Mouse (Mus musculus): Measurements from ENCODE around the gene Olfr560. TPM values are rescaled to one million over a fixed set of nuclear protein-coding genes. Genes with fewer than 3 reads are reported as not detected.

Olfr560 gene
- polyA plus RNA-seq (2012; rRNA removed) = not detected in 2 replicates

GRCm38 (mm10) chr7:102759266-102759665, at the start of gene Olfr560, which contains the start of gene Olfr78:
Gene Olfr560 (minus strand): TSS chr7:102759366.
Gene Olfr78 (minus strand): TSS chr7:102759471.

GRCm38 (mm10) chr7:102803180-102803579, 44.0 kb upstream of the Olfr560 start, which contains the start of gene Olfr564:
Gene Olfr564 (plus strand): TSS chr7:102803480.

GRCm38 (mm10) chr7:102770921-102771320, 11.8 kb upstream of the Olfr560 start, which contains the start of gene Olfr561:
Gene Olfr561 (plus strand): TSS chr7:102771221.

GRCm38 (mm10) chr7:102727391-102727790, 31.8 kb downstream of the Olfr560 start, which contains the start of gene Olfr559:
Gene Olfr559 (minus strand): TSS chr7:102727491.

GRCm38 (mm10) chr7:102718970-102719369, 40.2 kb downstream of the Olfr560 start, which contains the start of gene Olfr33:
Gene Olfr33 (minus strand): TSS chr7:102719070.

GRCm38 (mm10) chr7:102701915-102702314, 57.3 kb downstream of the Olfr560 start, which contains the start of gene Olfr558:
Gene Olfr558 (plus strand): TSS chr7:102702215.

Other genes with a start within 250 kb of the Olfr560 start
- gene Olfr547, start 224.6 kb downstream of the Olfr560 start, polyA plus RNA-seq (2012; rRNA removed) = not detected in 2 replicates
- gene Olfr548-ps1, start 218.5 kb downstream of the Olfr560 start, polyA plus RNA-seq (2012; rRNA removed) = not detected in 2 replicates
- gene Olfr549, start 209.5 kb downstream of the Olfr560 start, polyA plus RNA-seq (2012; rRNA removed) = not detected in 2 replicates
- 6.6 and 7.2 TPM in 2 replicates for gene Trim21, start 193.9 kb downstream of the Olfr560 start, polyA plus RNA-seq (2012; rRNA removed)
- not detected in 2 replicates for gene Olfr550, start 187.9 kb downstream of the Olfr560 start, polyA plus RNA-seq (2012; rRNA removed)
- gene Olfr551, start 167.5 kb downstream of the Olfr560 start, polyA plus RNA-seq (2012; rRNA removed) = not detected in 2 replicates
- not detected in 2 replicates for gene Olfr552, start 161.6 kb downstream of the Olfr560 start, polyA plus RNA-seq (2012; rRNA removed)
- not detected in 2 replicates for gene Olfr553, start 141.1 kb downstream of the Olfr560 start, polyA plus RNA-seq (2012; rRNA removed)
- not detected in 2 replicates for gene Olfr554, start 120.9 kb downstream of the Olfr560 start, polyA plus RNA-seq (2012; rRNA removed)
- not detected in 2 replicates for gene Olfr555, start 100.5 kb downstream of the Olfr560 start, polyA plus RNA-seq (2012; rRNA removed)
- gene Olfr556, start 94.5 kb downstream of the Olfr560 start, polyA plus RNA-seq (2012; rRNA removed) = not detected in 2 replicates
- gene Trim68, start 72.0 kb downstream of the Olfr560 start, polyA plus RNA-seq (2012; rRNA removed) = 3.2 and 3.4 TPM in 2 replicates
- gene Olfr557, start 63.5 kb downstream of the Olfr560 start, polyA plus RNA-seq (2012; rRNA removed) = not detected in 2 replicates
- gene Olfr558, start 57.2 kb downstream of the Olfr560 start, polyA plus RNA-seq (2012; rRNA removed) = 0.02 TPM in 2 replicates
- gene Olfr33, start 40.3 kb downstream of the Olfr560 start, polyA plus RNA-seq (2012; rRNA removed) = not detected in 2 replicates
- gene Olfr559, start 31.9 kb downstream of the Olfr560 start, polyA plus RNA-seq (2012; rRNA removed) = not detected in 2 replicates
- gene Olfr78, start 105 bp upstream of the Olfr560 start, polyA plus RNA-seq (2012; rRNA removed) = 0.24 and 0.48 TPM in 2 replicates
- 0.05 TPM in 1 of 2 replicates, not detected in the other for gene Olfr561, start 11.9 kb upstream of the Olfr560 start, polyA plus RNA-seq (2012; rRNA removed)
- not detected in 2 replicates for gene Olfr564, start 44.1 kb upstream of the Olfr560 start, polyA plus RNA-seq (2012; rRNA removed)
- not detected in 2 replicates for gene Olfr566, start 99.4 kb upstream of the Olfr560 start, polyA plus RNA-seq (2012; rRNA removed)
- gene Olfr568, start 117.8 kb upstream of the Olfr560 start, polyA plus RNA-seq (2012; rRNA removed) = not detected in 2 replicates
- gene Olfr569, start 131.5 kb upstream of the Olfr560 start, polyA plus RNA-seq (2012; rRNA removed) = not detected in 2 replicates
- not detected in 2 replicates for gene Olfr570, start 135.2 kb upstream of the Olfr560 start, polyA plus RNA-seq (2012; rRNA removed)
- gene Olfr571, start 158.2 kb upstream of the Olfr560 start, polyA plus RNA-seq (2012; rRNA removed) = not detected in 2 replicates
- gene Olfr572, start 165.0 kb upstream of the Olfr560 start, polyA plus RNA-seq (2012; rRNA removed) = not detected in 2 replicates
- not detected in 2 replicates for gene Olfr573-ps1, start 183.2 kb upstream of the Olfr560 start, polyA plus RNA-seq (2012; rRNA removed)
- gene Olfr574, start 189.1 kb upstream of the Olfr560 start, polyA plus RNA-seq (2012; rRNA removed) = not detected in 2 replicates
- gene Olfr575, start 199.4 kb upstream of the Olfr560 start, polyA plus RNA-seq (2012; rRNA removed) = not detected in 2 replicates
- not detected in 2 replicates for gene Olfr576, start 203.3 kb upstream of the Olfr560 start, polyA plus RNA-seq (2012; rRNA removed)
- not detected in 2 replicates for gene Olfr577, start 216.6 kb upstream of the Olfr560 start, polyA plus RNA-seq (2012; rRNA removed)
- not detected in 2 replicates for gene Olfr578, start 230.0 kb upstream of the Olfr560 start, polyA plus RNA-seq (2012; rRNA removed)

Measured in liver, embryonic 18 days (tissue).